Mouse (Mus musculus): Measurements from ENCODE around the gene Vgll3. TPM values are rescaled to one million over a fixed set of nuclear protein-coding genes. Genes with fewer than 3 reads are reported as not detected.

Gene Vgll3
- 0.82 and 0.88 TPM in 2 replicates for polyA plus RNA-seq (2021; fragmentation: Nextera tagmentation)
- long read RNA-seq, experiment 1, partial matches to known transcripts = 0 of 3 reads
- long read RNA-seq, experiment 1, other reads (novel, unspliced or antisense) = 1 of 3 reads
- long read RNA-seq, experiment 2, partial matches to known transcripts = 0 of 1 reads
- long read RNA-seq, experiment 2, other reads (novel, unspliced or antisense) = 1 of 1 reads

GRCm38 (mm10) chr16:65814918-65815881 lies at the start of gene Vgll3:
Gene Vgll3, plus strand, starts transcription at chr16:65815257.

